Mouse (Mus musculus) bone marrow macrophage, adult 2 months (primary cell): ENCODE results near the gene Lnx2. TPM values are rescaled to one million over a fixed set of nuclear protein-coding genes. Genes with fewer than 3 reads are reported as not detected.

ENCODE experiments used
- H3K27ac ChIP-seq: 2 replicates; pipeline ENCODE4 v1.5.1; 2012; ENCODE audit warnings: low read depth, low read length; ENCODE audit not compliant: insufficient read depth
- H3K4me1 ChIP-seq: 2 replicates; pipeline ENCODE4 v1.6.1; 2012; ENCODE audit warnings: low read length; ENCODE audit not compliant: control insufficient read depth, insufficient read depth
- H3K4me3 ChIP-seq: 2 replicates; pipeline ENCODE4 v1.5.1; 2012; ENCODE audit warnings: mild to moderate bottlenecking, low read length, moderate library complexity; ENCODE audit not compliant: insufficient read depth
- CTCF ChIP-seq: IDR thresholded peaks from 2 replicates; pipeline ENCODE4 v1.5.1; 2012; ENCODE audit warnings: low read depth, mild to moderate bottlenecking, low read length, moderate library complexity
- POLR2A ChIP-seq: IDR thresholded peaks from 2 replicates; pipeline ENCODE4 v1.6.1; 2012; ENCODE audit warnings: mild to moderate bottlenecking, low read depth, low read length, borderline replicate concordance
- polyA plus RNA-seq: library from polyadenylated mRNA; stranded (reverse); fragments of >200 nt; gene quantifications from 2 replicates; pipeline ENCODE4 v1.2.4, GENCODE M21; 2012; ENCODE audit not compliant: missing spikeins, insufficient read depth, insufficient read length

Lnx2 gene
- 4.0 and 7.4 TPM in 2 replicates for polyA plus RNA-seq

- peak within 1 kb of the TSS; percentile 70 for H3K4me3 ChIP-seq
- peaks cover 33% of the 10 kb centered on the region for H3K4me1 ChIP-seq
- TF ChIP-seq CTCF (no peak), POLR2A (no peak)
- peak within 1 kb of the TSS; percentile 41; the same call in 1 of the 2 replicates for H3K27ac ChIP-seq
Observed at GRCm38 (mm10) chr5:147076026-147076798, at the start of gene Lnx2. Gene Lnx2 (minus strand): TSS chr5:147076586.

- H3K4me1 ChIP-seq, result no peaks in the 10 kb centered on the region
- TF ChIP-seq POLR2A, result no peak
- no peak for TF ChIP-seq CTCF
- no peak overlapping the region for H3K4me3 ChIP-seq
Observed at GRCm38 (mm10) chr5:147125542-147126185, 49.3 kb upstream of the Lnx2 start.

GRCm38 (mm10) chr5:147124794-147125193, 48.4 kb upstream of the Lnx2 start:
- no peak for TF ChIP-seq POLR2A
- TF ChIP-seq CTCF, result no peak
- no peaks in the 10 kb centered on the region for H3K4me1 ChIP-seq

More at GRCm38 (mm10) chr5:147125542-147126185, 49.3 kb upstream of the Lnx2 start:
- H3K27ac ChIP-seq, result no peak overlapping the region

GRCm38 (mm10) chr5:147121146-147121545, 44.8 kb upstream of the Lnx2 start:
- no peak for TF ChIP-seq POLR2A
- peak; percentile 27; the same call in 1 of the 2 replicates for TF ChIP-seq CTCF
- Histone ChIP-seq H3K4me1 (no peaks in the 10 kb centered on the region), H3K27ac (no peak overlapping the region), H3K4me3 (no peak overlapping the region)

More at GRCm38 (mm10) chr5:147124794-147125193, 48.4 kb upstream of the Lnx2 start:
- Histone ChIP-seq H3K27ac (no peak overlapping the region), H3K4me3 (no peak overlapping the region)

GRCm38 (mm10) chr5:147117027-147117426, 40.6 kb upstream of the Lnx2 start:
- H3K27ac ChIP-seq, result no peak overlapping the region
- H3K4me3 ChIP-seq, result no peak overlapping the region
- no peaks in the 10 kb centered on the region for H3K4me1 ChIP-seq
- TF ChIP-seq CTCF (no peak), POLR2A (no peak)

GRCm38 (mm10) chr5:147115631-147116030, 39.2 kb upstream of the Lnx2 start:
- Histone ChIP-seq H3K27ac (no peak overlapping the region), H3K4me1 (no peaks in the 10 kb centered on the region), H3K4me3 (no peak overlapping the region)
- TF ChIP-seq CTCF, result no peak; the same call in 1 of the 2 replicates
- TF ChIP-seq POLR2A, result no peak

- no peak overlapping the region for H3K4me3 ChIP-seq
- no peaks in the 10 kb centered on the region for H3K4me1 ChIP-seq
- no peak overlapping the region for H3K27ac ChIP-seq
- TF ChIP-seq CTCF (no peak), POLR2A (no peak)
Observed at GRCm38 (mm10) chr5:147114738-147115137, 38.4 kb upstream of the Lnx2 start.

GRCm38 (mm10) chr5:147108861-147109591, 32.6 kb upstream of the Lnx2 start:
- Histone ChIP-seq H3K27ac (no peak overlapping the region), H3K4me1 (no peaks in the 10 kb centered on the region)
- TF ChIP-seq CTCF (no peak), POLR2A (no peak)

GRCm38 (mm10) chr5:147107276-147107675, 30.9 kb upstream of the Lnx2 start:
- Histone ChIP-seq H3K4me3 (no peak overlapping the region), H3K27ac (no peak overlapping the region), H3K4me1 (no peaks in the 10 kb centered on the region)
- TF ChIP-seq POLR2A, result no peak
- no peak for TF ChIP-seq CTCF

More at GRCm38 (mm10) chr5:147108861-147109591, 32.6 kb upstream of the Lnx2 start:
- H3K4me3 ChIP-seq, result no peak overlapping the region

GRCm38 (mm10) chr5:147102295-147102694, 25.9 kb upstream of the Lnx2 start:
- no peak overlapping the region for H3K27ac ChIP-seq
- no peak overlapping the region for H3K4me3 ChIP-seq
- no peak for TF ChIP-seq POLR2A
- no peak for TF ChIP-seq CTCF
- no peaks in the 10 kb centered on the region for H3K4me1 ChIP-seq
